Comparison of ENCODE assay signal across 11 mouse cellular contexts in the genomic region with DNA sequence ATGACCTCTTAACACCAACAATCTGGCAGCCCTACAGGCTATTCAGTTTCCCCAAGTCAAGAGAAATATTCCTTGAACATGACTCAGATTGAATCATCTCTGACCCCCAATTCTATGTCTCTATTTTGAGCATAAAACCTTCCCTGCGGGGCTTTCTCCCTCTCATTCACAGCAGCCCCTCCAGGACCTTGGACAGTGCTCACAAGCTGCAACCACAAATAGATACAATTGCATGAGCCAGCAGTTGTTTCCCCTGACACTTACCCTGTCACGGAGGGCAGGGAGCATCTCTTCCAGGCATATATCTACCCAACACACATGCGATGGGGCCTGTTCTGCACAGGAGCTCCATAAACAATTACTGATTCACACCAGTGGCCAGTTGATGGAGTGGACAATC.
A peak's percentile ranks its signal among the peaks of the same experiment; 100 is the strongest.
DNase-seq lines count a peak whose midpoint lies in the region; ATAC-seq and TF ChIP-seq lines count a peak whose summit lies in the region.
"Had no signal": no experiment of that assay in that cellular context is flagged by ENCODE, and none has a peak within 500 bp of the region (broad histone marks: within the 10 kb centered on the region; RNA-seq: fewer than 3 reads in every experiment).

No protein-coding gene starts in this region.

- no peaks in the 10 kb centered on the region for H3K4me1 ChIP-seq in kidney, postnatal 0 days (replicated peaks; ENCODE audit: insufficient read depth, low read length)
- 0 out of 2 replicates have a peak, but pooled peaks cover 2% of the 10 kb centered on the region for H3K4me1 ChIP-seq in kidney, embryonic 15.5 days
- no peaks in the 10 kb centered on the region for H3K4me1 ChIP-seq in neural tube, embryonic 11.5 days (ENCODE audit: control insufficient read depth, insufficient read depth, low read length)

- ATAC-seq in kidney, postnatal 0 days (replicated peaks; ENCODE audit: low FRiP score, low read depth) = no peak
- ATAC-seq in kidney, embryonic 15.5 days (replicated peaks; ENCODE audit: low FRiP score) = no peak
- ATAC-seq in neural tube, embryonic 11.5 days (ENCODE audit: insufficient read depth, low FRiP score, low TSS enrichment) = no peak

- DNase-seq in kidney, postnatal 0 days (ENCODE audit: low spot score) = peak; percentile 41
- DNase-seq in thymus, postnatal 4 days = peak; percentile 36
- no peak for DNase-seq in thymus, postnatal 36 days
- DNase-seq in embryo, embryonic 9.5 days (ENCODE audit: extremely low spot score) = peak; percentile 24
- peak; percentile 26 for DNase-seq in neural tube, embryonic 11.5 days (ENCODE audit: low spot score)
- DNase-seq in frontal cortex, postnatal 25 days (ENCODE audit: low spot score in 2 of 2) = no peak
- DNase-seq: cerebellum, postnatal 10 days; thymus, adult 18-20 months had no signal

- no peaks in the 10 kb centered on the region for H3K9me3 ChIP-seq in kidney, postnatal 0 days (replicated peaks; ENCODE audit: low read length)
- no peaks in the 10 kb centered on the region for H3K9me3 ChIP-seq in kidney, embryonic 15.5 days (replicated peaks)
- no peaks in the 10 kb centered on the region for H3K9me3 ChIP-seq in neural tube, embryonic 11.5 days (ENCODE audit: control insufficient read depth, low read length)

- H3K4me3 ChIP-seq in kidney, postnatal 0 days (replicated peaks; ENCODE audit: low read depth, low read length) = no peak overlapping the region
- no peak overlapping the region for H3K4me3 ChIP-seq in kidney, embryonic 15.5 days (replicated peaks)
- H3K4me3 ChIP-seq in neural tube, embryonic 11.5 days (ENCODE audit: low read depth, low read length) = no peak overlapping the region

- TF ChIP-seq CTCF in kidney, postnatal 0 days (IDR thresholded peaks at IDR 0.05; ENCODE audit: low read depth) = no peak

- WGBS in kidney, postnatal 0 days = 30% methylated on average over 3 of the region's 3 CpGs
- 43% methylated on average over 3 of the region's 3 CpGs for WGBS in kidney, embryonic 15.5 days
- WGBS in neural tube, embryonic 11.5 days = 51% methylated on average over 3 of the region's 3 CpGs

- H3K36me3 ChIP-seq in kidney, postnatal 0 days (ENCODE audit: insufficient read depth, low read length) = no peaks in the 10 kb centered on the region
- no peaks in the 10 kb centered on the region; the same call in 1 of the 2 replicates for H3K36me3 ChIP-seq in kidney, embryonic 15.5 days
- no peaks in the 10 kb centered on the region for H3K36me3 ChIP-seq in neural tube, embryonic 11.5 days (ENCODE audit: control insufficient read depth, insufficient read depth, low read length)

- no peak overlapping the region for H3K27ac ChIP-seq in kidney, postnatal 0 days
- no peak overlapping the region for H3K27ac ChIP-seq in kidney, embryonic 15.5 days
- no peak overlapping the region for H3K27ac ChIP-seq in neural tube, embryonic 11.5 days (ENCODE audit: low read depth, low read length)

- H3K4me2 ChIP-seq in kidney, postnatal 0 days (ENCODE audit: low read length) = no peak overlapping the region
- no peak overlapping the region for H3K4me2 ChIP-seq in kidney, embryonic 15.5 days
- no peak overlapping the region for H3K4me2 ChIP-seq in neural tube, embryonic 11.5 days (ENCODE audit: low read depth)
- H3K4me2 ChIP-seq: liver, embryonic 11.5 days; midbrain, embryonic 11.5 days had no signal

- no peaks in the 10 kb centered on the region for H3K27me3 ChIP-seq in kidney, postnatal 0 days (ENCODE audit: insufficient read depth, low read length)
- H3K27me3 ChIP-seq in kidney, embryonic 15.5 days = no peaks in the 10 kb centered on the region
- no peaks in the 10 kb centered on the region for H3K27me3 ChIP-seq in neural tube, embryonic 11.5 days (ENCODE audit: control insufficient read depth, insufficient read depth, low read length)

- no peak overlapping the region for H3K9ac ChIP-seq in kidney, postnatal 0 days (ENCODE audit: low read depth, low read length)
- no peak overlapping the region for H3K9ac ChIP-seq in kidney, embryonic 15.5 days
- no peak overlapping the region for H3K9ac ChIP-seq in neural tube, embryonic 11.5 days (ENCODE audit: low read length)

Comparison
In these comparisons a context has a peak if more than half of its experiments do, and no peak if none do; other contexts are left out.
1. DNase-seq: peak in kidney, postnatal 0 days (single experiment), thymus, postnatal 4 days (single experiment), embryo, embryonic 9.5 days (single experiment) and neural tube, embryonic 11.5 days (single experiment); none in thymus, postnatal 36 days (0 of 2) and frontal cortex, postnatal 25 days (0 of 2).